Mouse (Mus musculus): ENCODE data around the gene Nck1.

- TF ChIP-seq GATA1 (IDR thresholded peaks at IDR 0.05; ENCODE audit: low read length): no peak
- TF ChIP-seq TAL1 (IDR thresholded peaks at IDR 0.05; ENCODE audit: low read length): no peak
Measured at GRCm38 (mm10) chr9:100520586-100520985, 25.3 kb downstream of the Nck1 start.
